Mouse (Mus musculus) layer of hippocampus, postnatal 25 days (tissue): ENCODE results near the gene Crat. TPM values are rescaled to one million over a fixed set of nuclear protein-coding genes. Genes with fewer than 3 reads are reported as not detected.
A peak's percentile ranks its signal among the peaks of the same experiment; 100 is the strongest.

Source experiments
- DNase-seq, 2 experiments: peaks; one replicate each; pipeline ENCODE4 v3.0.0; 2022; ENCODE audit warnings: mixed read lengths in 2 of 2, low spot score in 1 of 2; ENCODE audit errors: extremely low spot score in 1 of 2
- total RNA-seq, 2 experiments: library from RNA; stranded (reverse); gene quantifications; 2 replicates each; pipeline ENCODE4 v1.2.3; 2021

Gene Crat
- total RNA-seq, 2 experiments from 2014 or later = 49.6 to 51.1 TPM

DNA sequence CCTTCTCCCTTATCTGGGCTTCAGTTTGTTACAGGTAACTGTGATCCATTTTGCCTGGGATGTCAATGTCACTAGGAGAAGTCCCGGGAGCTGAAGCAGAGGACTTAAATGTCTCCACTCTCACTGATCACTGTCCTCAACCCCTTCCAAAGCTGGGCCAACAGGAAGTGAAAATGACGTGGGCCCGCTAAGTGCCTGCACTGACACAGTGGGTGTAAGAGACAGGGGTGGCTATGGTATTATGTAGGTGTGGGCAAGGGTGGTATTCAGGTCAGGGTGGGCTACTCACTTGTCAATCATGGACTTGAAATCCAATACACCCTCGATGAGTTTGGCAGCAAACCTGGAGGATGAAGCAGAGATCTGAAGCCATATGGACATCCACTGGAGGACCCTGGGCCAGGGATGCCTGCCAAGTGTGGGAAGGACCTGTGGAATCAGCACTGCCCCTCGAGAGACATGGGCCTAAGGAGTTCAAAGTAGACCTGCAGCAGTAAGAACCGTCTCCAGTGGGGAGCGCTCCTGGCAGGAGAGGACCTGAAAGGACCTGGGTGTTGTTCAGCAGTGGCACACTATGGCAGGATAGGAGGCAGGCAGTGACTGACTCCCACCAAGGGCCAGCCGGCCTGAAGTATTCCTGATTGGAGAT, 7.0 kb downstream of the Crat start:
- DNase-seq = no peak

DNA sequence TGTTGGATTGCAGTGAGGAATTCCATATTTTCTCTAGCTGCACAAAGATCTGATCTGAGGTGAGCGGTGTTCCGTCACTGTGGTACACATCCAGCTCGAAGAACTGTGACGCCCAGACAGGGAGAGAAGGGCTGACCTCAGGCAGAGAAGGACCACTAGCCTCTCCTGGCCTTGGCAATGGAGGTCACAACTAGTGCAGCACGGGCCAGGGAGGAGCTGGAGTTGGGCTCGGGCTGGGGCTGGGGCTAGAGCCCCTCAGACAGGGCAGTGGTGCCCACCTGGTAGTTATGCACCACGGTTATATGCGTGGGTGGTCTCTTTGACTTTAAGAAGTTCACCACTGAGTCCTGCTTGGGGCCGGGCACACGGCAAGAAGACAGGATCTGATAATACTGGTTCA, 7.8 kb downstream of the Crat start:
- no peak for DNase-seq

DNA sequence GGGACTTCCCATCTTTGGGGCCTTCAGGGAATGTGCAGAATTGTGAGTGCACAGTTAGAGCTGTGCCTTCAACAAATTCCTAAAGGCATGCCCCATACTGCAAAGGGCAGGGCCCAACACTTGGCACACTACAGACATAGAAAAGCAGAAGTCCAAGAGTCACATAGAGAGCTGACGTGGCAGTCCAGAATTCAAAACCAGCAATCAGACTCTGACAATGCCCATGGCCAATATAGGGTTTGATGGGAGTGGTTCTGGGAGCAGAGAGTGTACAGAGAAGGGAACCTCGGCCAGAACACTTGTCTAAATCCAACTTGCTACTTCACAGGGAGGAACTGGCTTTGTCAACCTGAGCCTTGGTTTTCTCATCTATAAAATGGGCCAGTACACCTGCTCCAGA, 8.4 kb downstream of the Crat start:
- no peak for DNase-seq

DNA sequence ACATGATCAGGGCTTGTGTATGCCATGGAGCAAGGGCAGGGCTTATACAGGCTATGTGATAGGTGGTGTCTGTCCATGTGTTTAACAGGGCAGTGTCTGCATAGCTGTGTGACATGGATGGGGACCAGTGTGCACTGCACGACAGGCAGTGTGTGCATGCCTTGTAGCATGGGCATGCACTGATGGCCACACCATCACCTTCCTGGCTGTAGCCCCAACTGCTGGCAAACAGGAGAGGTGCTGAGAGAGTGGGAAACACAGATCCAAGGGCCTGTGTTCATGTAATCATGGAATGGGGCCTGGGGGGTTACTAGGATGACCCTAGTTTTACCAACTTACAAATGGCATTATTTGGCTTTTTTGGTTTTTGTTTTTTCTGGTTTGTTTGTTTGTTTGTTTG, 11.7 kb downstream of the Crat start:
- DNase-seq = no peak

DNA sequence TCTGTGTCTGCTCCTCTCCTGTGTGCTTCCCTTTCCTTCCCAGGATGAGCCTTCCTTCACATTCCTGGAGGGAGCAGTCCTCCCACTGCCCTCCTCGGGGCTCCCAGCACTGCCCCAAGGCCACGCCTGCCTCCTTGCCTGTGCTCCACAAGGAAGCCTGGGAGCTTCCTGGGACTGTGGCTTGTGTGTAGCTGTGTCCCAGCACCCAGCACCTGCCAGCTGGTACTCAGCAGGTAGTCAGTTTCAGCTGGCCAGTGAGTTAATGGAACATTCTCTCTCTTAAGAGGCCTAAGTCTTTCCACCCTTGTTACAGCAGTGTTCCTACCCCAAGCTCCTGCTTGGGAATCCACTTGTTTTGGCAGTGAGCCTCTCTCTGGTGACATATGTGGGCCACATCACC, 12.8 kb downstream of the Crat start:
- DNase-seq = no peak

DNA sequence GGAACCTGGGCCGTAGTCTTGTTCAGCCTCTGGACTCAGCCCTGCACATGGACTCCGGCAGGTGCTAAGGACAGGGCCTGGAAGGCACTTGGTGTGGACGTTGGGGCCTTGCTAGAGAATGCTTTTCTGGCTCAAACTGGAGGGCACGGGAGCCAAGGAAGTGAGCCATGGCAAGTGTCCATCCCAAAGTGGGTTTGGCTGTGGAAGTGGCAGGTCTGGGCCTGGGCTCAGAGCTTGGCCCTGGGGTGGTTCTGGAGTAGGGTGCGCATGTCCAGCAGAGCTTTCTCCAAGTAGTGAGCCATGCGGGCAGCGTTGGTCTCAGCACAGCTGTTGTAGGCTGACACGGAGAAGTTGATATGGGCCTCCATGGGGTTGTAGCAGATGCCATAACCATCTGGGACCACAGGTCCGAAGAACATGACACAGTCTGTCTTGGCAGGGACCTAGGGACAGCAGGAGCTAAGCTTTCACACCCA, 13.2 kb downstream of the Crat start:
- DNase-seq = no peak

DNA sequence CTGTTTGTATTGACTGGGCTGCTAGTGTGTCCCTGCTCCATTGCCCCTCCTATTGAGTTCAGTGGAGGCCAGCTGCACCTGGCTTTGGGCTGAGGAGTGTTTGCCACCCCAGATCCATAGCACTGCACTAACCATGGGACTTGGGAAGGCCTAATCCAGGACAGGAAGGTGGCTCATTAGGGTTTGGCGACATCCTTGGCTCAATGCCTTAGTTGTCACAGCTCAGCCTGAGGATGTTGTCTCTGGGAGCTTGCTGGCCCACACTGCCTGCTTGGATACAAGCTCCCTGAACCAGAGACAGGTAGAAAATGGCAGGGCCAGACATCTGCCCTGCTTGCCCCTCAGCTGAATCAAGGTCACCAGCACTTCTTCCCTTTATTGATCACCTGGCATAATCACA, 14.0 kb downstream of the Crat start:
- DNase-seq = no peak

DNA sequence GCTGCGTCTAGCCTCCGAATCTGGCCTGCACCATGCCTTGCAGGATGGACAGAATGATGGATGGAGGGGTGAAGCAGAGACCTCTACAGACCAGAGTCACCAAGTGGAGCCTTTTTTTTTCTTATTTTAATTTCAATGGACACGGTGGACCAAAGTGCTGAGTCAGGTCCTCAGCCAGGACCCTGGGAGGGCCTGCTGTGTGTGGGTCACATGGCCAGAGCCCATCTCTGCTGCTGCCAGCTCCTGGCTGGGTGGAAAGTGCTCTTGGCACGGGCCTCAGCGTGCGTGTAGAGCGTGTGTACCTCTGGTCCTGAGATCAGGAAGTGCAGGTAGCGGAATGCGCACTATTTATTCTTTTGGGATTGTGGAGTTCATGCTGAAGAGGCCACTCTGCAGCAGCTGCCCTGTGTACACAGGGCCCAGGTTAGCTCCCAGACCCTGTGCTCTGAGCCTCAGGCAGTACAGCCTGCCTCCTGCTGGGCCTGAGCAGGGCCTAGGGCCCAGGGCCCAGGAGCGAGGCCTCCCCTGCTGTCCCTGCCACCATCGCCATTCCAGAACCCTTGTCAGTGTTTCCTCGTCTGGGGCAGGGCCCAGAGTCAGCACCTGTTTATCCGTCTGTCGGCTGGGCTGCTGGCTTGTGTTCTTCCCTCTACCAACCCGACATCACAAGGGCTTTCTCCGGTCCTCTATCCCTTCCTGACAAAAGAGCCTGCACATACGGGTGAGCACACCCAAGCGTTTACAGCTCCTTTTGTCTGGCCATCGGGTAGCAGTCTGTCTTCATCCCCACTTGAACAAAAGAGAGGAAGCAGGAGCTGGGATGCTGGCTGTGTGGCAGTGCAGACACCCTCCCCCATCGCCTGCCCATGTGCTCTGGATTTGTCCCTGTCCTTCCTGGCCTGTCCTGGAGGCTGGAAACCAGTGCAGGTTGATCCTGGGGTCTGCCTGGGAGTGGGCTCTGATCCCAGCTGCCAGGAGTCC, 16.1 kb downstream of the Crat start:
- no peak for DNase-seq

DNA sequence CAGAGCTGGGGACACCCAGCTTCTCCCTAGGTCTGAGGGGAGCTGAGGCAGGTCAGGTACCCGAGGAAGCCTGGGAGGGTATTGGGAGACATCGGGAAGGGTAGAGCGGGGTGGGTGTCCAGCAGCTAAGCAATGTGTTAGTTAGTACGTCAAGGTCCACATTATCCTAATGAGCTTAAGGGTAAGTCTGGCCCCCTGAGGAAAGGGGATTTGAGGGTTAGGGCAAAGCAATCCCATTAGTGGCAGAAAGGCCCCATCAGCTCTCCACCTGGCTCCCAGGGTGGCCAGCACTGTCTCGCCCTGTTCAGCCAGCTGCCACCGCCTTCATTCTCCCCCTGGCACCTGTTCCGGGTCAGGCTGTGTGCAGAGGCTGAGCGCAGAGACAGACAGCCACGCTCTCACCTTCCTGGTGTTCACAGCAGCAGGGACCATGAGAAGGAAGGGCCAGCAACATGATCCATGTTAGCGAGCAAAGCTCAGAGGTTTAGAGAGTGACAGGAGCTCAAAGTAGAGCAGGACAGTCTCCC, 17.6 kb downstream of the Crat start:
- no peak for DNase-seq

DNA sequence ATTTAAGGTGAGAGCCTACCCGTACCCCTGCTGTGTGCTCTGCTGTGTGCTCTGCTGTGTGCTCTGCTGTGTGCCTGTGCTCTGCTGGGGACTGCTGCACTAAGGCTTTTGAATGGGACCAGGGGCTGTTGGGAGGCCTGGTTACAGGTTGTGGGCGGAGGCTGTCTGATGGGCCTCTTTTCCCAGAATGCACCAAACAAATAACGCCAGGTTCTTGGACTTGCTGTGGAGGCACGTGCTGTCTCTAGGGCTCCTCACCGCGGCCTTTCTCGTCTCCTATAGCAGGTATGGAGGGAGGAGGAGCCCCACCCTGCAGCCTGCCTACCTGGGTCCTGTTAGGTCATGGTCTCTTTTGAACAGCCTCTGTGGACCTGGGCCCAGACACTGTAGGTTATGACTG, 19.4 kb downstream of the Crat start:
- no peak for DNase-seq

DNA sequence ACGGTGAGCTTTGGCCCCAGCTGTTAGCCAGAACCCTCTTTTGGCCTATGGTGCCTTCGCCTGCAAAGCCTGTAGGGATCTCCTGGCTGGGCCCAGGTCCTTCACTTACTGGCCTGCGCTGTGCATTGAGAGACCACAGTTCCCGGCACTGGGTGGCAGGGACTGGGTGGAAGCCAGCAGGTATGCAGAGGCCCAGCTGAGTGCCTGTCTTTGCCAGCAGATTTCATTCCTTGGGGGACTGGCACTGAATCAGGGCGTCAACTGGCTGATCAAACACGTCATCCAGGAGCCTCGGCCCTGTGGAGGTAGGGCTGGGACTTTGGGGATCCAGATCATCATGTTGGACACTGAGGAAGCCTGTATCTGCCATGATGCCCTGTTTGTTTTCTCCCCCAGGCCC, 19.9 kb downstream of the Crat start:
- no peak for DNase-seq

DNA sequence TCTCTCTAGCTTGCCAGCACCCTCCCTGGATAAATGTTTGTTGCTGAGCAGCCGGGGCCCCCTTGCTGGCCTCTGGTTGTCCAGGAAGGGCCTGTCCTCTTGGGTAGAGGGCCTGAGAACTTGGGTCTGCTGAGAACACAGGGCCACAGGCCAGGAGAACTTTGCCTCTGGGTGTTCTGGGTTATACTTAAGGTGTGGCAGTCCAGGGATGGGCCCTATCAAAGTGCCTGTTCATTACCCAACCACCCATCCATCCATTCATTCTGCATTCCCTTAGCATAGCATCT, 22.3 kb downstream of the Crat start:
- DNase-seq = no peak

DNA sequence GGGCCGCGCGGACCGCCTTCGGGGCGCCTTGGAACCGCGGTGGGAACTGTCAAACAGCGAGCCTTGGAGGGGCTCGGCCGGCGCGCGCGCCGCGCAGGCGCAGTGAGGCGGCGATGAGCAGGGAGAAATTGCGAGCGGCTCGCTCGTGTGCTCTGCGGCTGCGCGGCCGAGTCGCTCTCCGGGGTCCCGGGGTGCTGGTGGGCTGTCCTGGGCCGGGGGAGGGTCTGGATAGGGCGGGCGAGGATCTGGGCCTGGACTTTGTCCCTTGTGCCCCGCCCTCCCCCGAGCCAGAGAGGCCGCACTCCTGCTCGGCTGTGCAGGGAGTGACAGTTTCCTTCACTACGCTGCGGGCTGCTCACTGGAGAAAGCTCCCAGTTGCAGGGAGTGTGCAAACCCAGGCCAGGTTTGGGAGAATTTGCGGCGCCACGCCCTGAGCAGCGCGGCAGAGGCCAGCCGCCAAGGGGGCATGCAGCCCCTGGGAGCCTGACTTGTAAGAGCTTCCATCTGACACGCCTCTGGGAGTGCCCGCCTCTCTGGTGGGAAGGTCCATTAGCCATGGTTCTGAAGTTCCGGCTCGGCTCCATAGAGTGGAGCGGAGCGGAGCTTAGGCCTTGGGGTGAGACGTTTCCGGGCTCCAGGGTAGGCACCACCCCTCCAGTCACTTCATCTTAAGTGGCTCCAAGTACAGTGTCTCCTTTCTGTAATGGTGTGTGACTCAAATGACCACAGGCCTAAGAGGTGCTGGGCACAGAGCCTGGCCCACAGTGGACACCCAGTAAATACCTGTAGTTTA, 22.8 kb downstream of the Crat start:
- DNase-seq = peak; percentile 37 to 51

DNA sequence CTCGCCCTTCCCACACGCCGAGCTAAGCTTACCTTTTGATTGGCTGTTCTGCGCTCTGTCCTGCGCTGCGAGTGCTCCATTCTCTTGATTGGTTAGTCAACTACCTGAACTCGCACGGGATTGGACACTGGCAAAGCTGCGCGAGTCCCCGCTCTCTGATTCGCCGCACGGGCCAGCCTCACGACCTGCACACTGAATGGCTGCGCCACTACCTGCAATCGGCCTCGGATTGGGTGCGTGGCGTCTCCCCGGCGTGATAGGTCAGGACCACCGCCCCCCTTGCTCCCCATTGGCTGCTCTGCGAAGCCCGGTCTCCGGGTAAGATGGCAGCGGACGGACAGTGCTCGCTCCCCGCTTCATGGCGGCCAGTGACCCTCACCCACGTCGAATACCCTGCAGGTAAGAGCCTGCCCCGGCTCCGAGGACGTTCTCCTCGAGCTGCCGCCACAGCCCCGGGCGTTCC, 23.5 kb downstream of the Crat start, which contains the start of gene Dolpp1:
TSS of gene Dolpp1 (plus strand) at position 141 of the 463 bp plus-strand sequence.
- DNase-seq = peak; percentile 82 to 96

DNA sequence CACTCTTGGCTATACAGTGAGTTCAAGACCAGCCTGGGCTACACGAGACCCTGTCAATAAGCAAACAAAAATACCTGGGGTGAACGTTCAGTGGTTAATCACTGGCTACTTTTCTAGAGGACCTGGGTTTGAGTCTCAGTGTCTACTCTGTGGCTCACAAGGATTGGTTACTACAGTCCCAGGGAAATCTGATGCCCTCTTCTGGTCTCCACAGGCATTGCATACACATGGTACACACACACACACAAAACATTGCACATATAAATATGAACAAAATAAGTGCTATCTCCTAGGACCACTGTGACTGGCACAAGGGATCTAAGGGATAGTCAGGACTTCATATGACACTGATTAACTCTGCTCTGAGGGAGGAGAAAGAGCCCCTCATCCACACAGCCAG, 26.6 kb downstream of the Crat start:
- DNase-seq = no peak

DNA sequence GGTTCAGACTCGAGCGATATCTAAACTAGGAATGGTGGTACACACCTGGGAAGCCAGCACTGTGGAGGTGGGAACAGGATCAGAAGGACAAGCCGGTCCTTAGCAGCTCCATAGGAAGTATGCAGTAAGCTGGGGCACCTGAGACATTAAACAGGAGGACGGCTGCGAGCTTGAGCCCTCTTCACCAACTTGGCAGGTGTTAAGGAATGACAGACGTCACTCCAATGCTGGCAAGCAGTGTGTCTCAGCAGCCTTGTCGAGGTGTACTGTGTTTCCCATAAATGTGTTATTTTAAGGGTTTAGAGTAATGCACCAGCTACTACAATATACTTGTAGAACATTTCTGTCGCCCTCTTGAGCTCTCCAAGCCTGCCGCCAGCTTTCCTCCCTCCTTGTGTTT, 28.7 kb downstream of the Crat start:
- no peak for DNase-seq

DNA sequence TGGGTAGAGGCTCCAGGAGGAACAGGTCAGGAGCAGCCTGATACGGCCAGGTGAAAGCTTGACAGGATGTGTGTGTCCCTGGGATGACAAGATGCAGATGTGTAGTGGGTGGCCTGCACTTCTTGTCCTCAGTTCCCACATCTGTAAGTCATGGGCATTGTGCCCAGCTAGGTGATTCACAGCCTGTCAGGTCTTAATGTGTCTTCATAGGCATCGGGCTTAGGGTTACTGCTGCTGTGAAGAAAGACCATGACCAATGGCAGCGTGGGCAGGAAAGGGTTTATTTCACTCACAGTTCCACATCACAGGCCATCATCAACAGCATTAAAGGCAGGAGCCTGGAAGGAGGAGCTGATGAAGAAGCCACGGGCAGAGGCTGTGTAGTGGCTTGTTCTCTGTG, 30.0 kb downstream of the Crat start:
- no peak for DNase-seq

DNA sequence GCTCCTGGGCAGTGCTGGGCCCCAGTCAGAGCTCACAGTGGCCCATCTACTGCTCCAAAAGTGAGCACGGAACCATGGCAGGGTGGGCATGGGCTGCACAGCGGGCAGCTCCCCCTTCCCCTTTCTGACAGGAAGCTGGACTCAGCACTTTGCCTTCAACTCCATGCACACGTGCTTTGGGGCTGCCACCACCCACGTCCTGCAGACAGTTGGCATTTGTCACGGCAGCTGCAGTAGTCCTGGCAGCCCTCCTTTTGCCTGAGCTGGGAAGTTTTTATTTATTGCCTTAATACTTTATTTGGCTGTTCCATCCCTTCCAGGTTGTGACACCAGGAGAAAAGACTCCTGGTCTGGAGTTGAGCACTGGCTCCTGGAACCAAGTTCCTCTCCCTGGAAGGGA, 30.8 kb downstream of the Crat start:
- DNase-seq = no peak

DNA sequence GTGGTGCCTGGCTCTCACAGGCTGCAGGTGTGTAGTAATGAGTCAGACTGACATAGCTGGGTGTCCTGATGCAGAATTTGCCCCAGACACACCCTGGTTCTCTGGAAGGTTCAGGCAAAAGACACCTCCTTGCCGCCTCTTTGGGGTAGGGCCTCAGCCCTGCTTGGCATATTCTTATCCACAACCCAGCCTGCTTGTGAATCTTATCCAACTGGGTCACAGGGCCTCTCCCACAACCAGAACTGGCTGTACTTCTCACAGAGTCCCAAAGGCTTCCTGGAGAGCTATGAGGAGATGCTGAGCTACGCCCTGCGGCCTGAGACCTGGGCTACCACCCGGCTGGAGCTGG, 34.3 kb downstream of the Crat start:
- DNase-seq = no peak

DNA sequence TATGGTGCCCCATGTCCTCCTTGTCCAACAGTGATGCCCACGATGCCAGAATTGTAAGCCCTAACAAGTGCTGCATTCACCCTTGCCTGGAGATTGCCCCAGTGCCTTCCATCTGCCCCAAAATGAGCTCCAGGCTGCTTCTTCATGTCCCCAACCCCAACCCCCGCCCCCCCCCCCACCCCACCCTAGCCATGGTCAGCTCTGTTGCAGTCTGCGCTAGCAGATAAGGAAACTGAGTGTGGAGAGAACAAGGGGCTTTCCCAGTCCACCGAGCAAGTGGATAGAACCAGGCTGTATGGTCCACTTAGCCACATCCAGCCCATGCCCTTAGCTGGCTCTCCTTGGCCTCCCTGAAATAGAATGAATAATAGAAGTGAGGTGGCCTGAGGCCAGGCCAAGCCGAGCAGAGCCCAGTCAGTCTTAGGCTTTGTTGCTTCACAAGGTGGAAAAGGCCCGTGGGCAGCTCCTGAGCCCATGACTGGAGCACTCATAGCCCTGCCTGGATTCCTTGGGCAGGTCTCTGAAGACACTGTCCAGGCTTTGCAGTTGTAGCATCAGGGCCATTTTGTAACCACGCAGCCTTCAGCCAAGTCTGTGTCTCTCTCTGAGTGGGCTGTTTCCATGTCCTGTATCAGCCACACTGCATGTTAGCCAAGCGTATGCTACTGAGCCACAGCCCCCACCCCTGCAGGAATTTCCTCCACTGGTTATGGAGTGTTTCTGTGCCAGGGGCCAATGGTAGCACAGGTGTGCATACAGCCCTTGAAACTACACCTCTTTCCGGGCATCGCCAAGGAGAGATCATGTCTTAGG, 34.8 kb downstream of the Crat start:
- DNase-seq = no peak
